In the genomic region with DNA sequence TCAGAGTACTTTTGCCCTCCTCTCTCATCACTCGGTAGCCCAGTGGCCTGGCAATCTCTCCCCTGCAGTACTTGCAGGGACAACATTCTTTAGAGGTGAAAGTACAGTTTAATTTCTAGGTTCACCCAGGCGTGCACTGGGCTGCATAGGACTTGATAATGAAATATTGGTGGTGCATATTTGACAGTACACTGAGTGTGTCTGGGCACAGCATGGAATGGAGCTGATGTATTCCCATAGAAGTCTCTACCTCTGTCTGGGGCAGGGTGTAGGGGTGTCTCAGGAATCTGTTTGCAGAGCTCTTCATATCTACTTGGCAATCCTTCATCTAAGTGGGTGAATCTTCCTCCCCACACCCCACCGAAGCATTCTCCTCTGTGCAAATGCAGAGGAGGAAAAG, we compare ENCODE assay signal across 19 mouse cellular contexts.
DNase-seq lines count a peak whose midpoint lies in the region; ATAC-seq and TF ChIP-seq lines count a peak whose summit lies in the region.
"Had no signal": no experiment of that assay in that cellular context is flagged by ENCODE, and none has a peak within 500 bp of the region (broad histone marks: within the 10 kb centered on the region; RNA-seq: fewer than 3 reads in every experiment).

No protein-coding gene starts in this region.

- 45% methylated on average over 3 of the region's 3 CpGs for WGBS in kidney, postnatal 0 days
- WGBS in neural tube, embryonic 14.5 days, result 69% methylated on average over 3 of the region's 3 CpGs

- H3K9ac ChIP-seq in kidney, postnatal 0 days (ENCODE audit: low read depth, low read length), result no peak overlapping the region
- H3K9ac ChIP-seq in neural tube, embryonic 14.5 days (replicated peaks; ENCODE audit: low read depth, low read length), result no peak overlapping the region
- H3K9ac ChIP-seq: forebrain, embryonic 13.5 days; forebrain, postnatal 0 days; heart, embryonic 12.5 days; hindbrain, embryonic 15.5 days had no signal

- H3K36me3 ChIP-seq in kidney, postnatal 0 days (ENCODE audit: insufficient read depth, low read length), result no peaks in the 10 kb centered on the region
- H3K36me3 ChIP-seq in neural tube, embryonic 14.5 days (ENCODE audit: control insufficient read depth, insufficient read depth, low read length), result no peaks in the 10 kb centered on the region
- H3K36me3 ChIP-seq: embryonic facial prominence, embryonic 10.5 days; heart, embryonic 12.5 days; hindbrain, embryonic 15.5 days had no signal

- H3K27ac ChIP-seq in kidney, postnatal 0 days, result no peak overlapping the region
- no peak overlapping the region for H3K27ac ChIP-seq in neural tube, embryonic 14.5 days (ENCODE audit: low read depth, low read length)
- H3K27ac ChIP-seq: embryonic facial prominence, embryonic 10.5 days; forebrain, embryonic 13.5 days; hindbrain, embryonic 15.5 days had no signal

- peak; percentile 46; the same call in 1 of the 2 replicates for ATAC-seq in kidney, postnatal 0 days (replicated peaks; ENCODE audit: low FRiP score, low read depth)
- peak; percentile 56 for ATAC-seq in neural tube, embryonic 14.5 days (ENCODE audit: low read depth)
- no peak for ATAC-seq in megakaryocyte, adult 5-6 weeks (ENCODE audit: poor library complexity, severe bottlenecking)
- ATAC-seq: activated CD4-positive, CD25-positive, alpha-beta regulatory T cell, adult 4 months; forebrain, embryonic 13.5 days; forebrain, postnatal 0 days; Patski had no signal

- H3K9me3 ChIP-seq in kidney, postnatal 0 days (replicated peaks; ENCODE audit: low read length), result no peaks in the 10 kb centered on the region
- no peaks in the 10 kb centered on the region for H3K9me3 ChIP-seq in neural tube, embryonic 14.5 days (ENCODE audit: control insufficient read depth, low read length)
- H3K9me3 ChIP-seq: embryonic facial prominence, embryonic 10.5 days; forebrain, embryonic 13.5 days; heart, embryonic 12.5 days; hindbrain, embryonic 15.5 days had no signal

- H3K4me3 ChIP-seq in kidney, postnatal 0 days (replicated peaks; ENCODE audit: low read depth, low read length), result no peak overlapping the region
- no peak overlapping the region for H3K4me3 ChIP-seq in neural tube, embryonic 14.5 days (ENCODE audit: low read depth, low read length)
- H3K4me3 ChIP-seq: embryonic facial prominence, embryonic 10.5 days; forebrain, embryonic 13.5 days; heart, embryonic 12.5 days; hindbrain, embryonic 15.5 days had no signal

- no peak overlapping the region for H3K4me2 ChIP-seq in kidney, postnatal 0 days (ENCODE audit: low read length)
- H3K4me2 ChIP-seq in neural tube, embryonic 14.5 days (ENCODE audit: low read depth, low read length), result no peak overlapping the region
- H3K4me2 ChIP-seq: forebrain, embryonic 13.5 days; heart, embryonic 12.5 days; hindbrain, embryonic 15.5 days had no signal

- H3K27me3 ChIP-seq in kidney, postnatal 0 days (ENCODE audit: insufficient read depth, low read length), result no peaks in the 10 kb centered on the region
- no peaks in the 10 kb centered on the region for H3K27me3 ChIP-seq in neural tube, embryonic 14.5 days (ENCODE audit: control insufficient read depth, insufficient read depth, low read length)
- H3K27me3 ChIP-seq: forebrain, embryonic 13.5 days; heart, embryonic 12.5 days; hindbrain, embryonic 15.5 days; Patski had no signal

- intact Hi-C loops in heart, postnatal 10 days (cut with DNase I), result no loop called here

- no peak for TF ChIP-seq CTCF in kidney, postnatal 0 days (IDR thresholded peaks at IDR 0.05; ENCODE audit: low read depth)

- peak; percentile 50 for DNase-seq in heart, adult 11 months
- DNase-seq in heart, postnatal 10 days, result no peak
- DNase-seq in kidney, postnatal 0 days (ENCODE audit: low spot score), result peak; percentile 1
- DNase-seq in kidney, adult 18-20 months, result no peak
- peak; percentile 24 for DNase-seq in Muller cell, postnatal 12 days (ENCODE audit: inconsistent ontology term)
- DNase-seq: adrenal gland, postnatal 14 days; cerebellum, adult 18-20 months; cerebellum, adult 9-11 months; forebrain, postnatal 0 days; gastrocnemius, postnatal 14 days; heart, postnatal 36 days had no signal

- H3K4me1 ChIP-seq in kidney, postnatal 0 days (replicated peaks; ENCODE audit: insufficient read depth, low read length), result no peaks in the 10 kb centered on the region
- H3K4me1 ChIP-seq in neural tube, embryonic 14.5 days (ENCODE audit: control insufficient read depth, insufficient read depth, low read length), result no peaks in the 10 kb centered on the region
- H3K4me1 ChIP-seq: embryonic facial prominence, embryonic 10.5 days; forebrain, embryonic 13.5 days; heart, embryonic 12.5 days; hindbrain, embryonic 15.5 days had no signal

Comparison
In these comparisons a context has a peak if more than half of its experiments do, and no peak if none do; other contexts are left out.
1. DNase-seq: peak in heart, adult 11 months (single experiment), kidney, postnatal 0 days (single experiment) and Muller cell, postnatal 12 days (single experiment); none in heart, postnatal 10 days (0 of 2) and kidney, adult 18-20 months (single experiment).